Mouse (Mus musculus): Measurements from ENCODE around the gene Kcnj2.

DNA sequence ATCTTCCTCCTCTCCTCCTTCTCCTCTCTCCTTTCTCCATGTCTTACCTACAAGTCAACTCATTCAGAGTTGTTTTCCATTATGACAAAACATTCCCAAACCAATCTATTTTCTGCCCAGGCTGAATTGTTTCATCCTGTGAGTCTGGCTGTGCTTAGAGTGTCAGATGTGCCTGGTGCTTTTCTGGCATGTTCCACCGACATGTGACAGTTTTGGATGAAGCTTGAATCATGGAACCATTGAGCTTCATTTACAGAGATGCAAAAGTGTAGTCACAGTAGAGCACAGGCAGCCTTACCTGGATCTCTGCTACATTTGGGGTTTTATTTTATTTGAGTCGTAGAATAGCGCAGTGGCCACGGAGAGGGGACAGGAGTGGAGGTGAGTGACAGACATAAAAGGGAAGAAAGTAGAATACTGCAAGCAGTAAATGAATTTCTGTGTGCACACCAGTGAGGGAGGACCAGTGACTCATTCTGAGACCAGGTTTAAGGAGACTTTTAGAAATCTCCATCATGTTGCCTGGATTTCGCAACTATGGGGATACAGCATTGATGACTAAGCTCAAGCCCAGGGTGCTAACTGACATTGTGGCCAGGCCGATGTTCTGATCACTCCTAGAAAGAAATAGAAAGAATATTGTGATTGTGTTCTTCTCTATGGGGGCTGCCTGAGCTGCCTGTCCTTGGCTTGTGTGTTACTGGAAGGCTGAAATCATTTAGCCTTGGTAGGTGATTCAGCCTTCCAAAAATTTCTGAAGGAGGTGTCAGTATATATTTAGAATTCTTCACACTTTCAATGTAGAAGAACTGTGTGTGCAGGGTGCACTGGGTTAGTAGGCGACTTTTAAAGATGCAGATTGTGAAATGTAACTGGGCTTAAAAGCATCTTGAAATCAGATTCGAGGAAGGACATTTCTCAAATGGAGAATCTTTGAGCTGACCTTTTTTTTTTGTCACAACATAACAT is 10.8 kb upstream of the Kcnj2 start:
- TF ChIP-seq POLR2A (IDR thresholded peaks at IDR 0.05; ENCODE audit: control insufficient read depth, extremely low read depth, insufficient read depth, low read length, poor library complexity) (no peak), CTCF (IDR thresholded peaks at IDR 0.05; ENCODE audit: borderline replicate concordance, control insufficient read depth, extremely low read depth, insufficient read depth, low read length, poor library complexity) (no peak)

Data from thymus, adult 2 months (tissue).